Mouse (Mus musculus) central nervous system, embryonic 11.5 days (tissue): ENCODE measurements around the gene Gm5152. TPM values are rescaled to one million over a fixed set of nuclear protein-coding genes. Genes with fewer than 3 reads are reported as not detected.

Experiments used
- polyA plus RNA-seq: library from polyadenylated mRNA; depleted of rRNA; stranded (reverse); fragments of >200 nt; gene quantifications from 2 replicates; pipeline ENCODE4 v1.2.3, GENCODE M21; 2012; rRNA removed

Gene Gm5152
- polyA plus RNA-seq, result not detected in 2 replicates

DNA sequence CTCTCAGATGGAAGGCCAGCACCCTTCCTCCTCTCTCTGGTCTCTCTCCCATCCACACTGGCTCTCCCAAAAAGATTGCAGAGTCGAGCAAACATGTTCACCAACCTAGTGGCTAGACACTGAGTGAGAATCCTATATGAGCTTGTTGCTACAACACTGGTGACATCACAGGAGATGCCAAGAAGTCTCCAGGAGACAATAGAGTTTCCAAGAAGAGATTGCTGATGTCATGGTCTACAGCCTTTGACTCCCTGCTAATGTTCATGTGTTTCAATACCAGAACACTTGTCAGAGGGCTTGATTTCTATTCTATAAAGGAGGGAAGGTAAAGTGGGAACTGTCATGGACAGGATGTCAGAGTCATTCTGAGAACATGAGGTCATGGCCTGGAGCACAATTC is at the start of gene Gm5152:
Gene Gm5152, minus strand, starts transcription at position 101 of the 400 bp plus-strand sequence.

